Mouse (Mus musculus) hindbrain, embryonic 14.5 days (tissue): Measurements from ENCODE around the gene Lad1. TPM values are rescaled to one million over a fixed set of nuclear protein-coding genes. Genes with fewer than 3 reads are reported as not detected.

Experiments used
- ATAC-seq: fragments of 200-750 bp; cut with Nextera tagmentation; 2 replicates; pipeline ENCODE4 v1.8.0; 2017; ENCODE audit warnings: moderate number of reproducible peaks, mild to moderate bottlenecking, moderate TSS enrichment, moderate library complexity; ENCODE audit not compliant: low FRiP score
- DNase-seq: peaks from one replicate; pipeline ENCODE4 v3.0.0-alpha.2; 2015; ENCODE audit warnings: low spot score
- H3K27ac ChIP-seq: fragments of 300-500 bp; sonication (generic); 2 replicates; pipeline ENCODE4 v1.5.1; 2014; ENCODE audit warnings: mild to moderate bottlenecking, moderate library complexity
- H3K27me3 ChIP-seq: fragments of 300-500 bp; sonication (generic); 2 replicates; pipeline ENCODE4 v1.6.1; 2014; ENCODE audit warnings: mild to moderate bottlenecking, low read length, mixed read lengths; ENCODE audit not compliant: control insufficient read depth, insufficient read depth
- H3K36me3 ChIP-seq: fragments of 300-500 bp; sonication (generic); replicated peaks from 2 replicates; pipeline ENCODE4 v1.6.1; 2014; ENCODE audit not compliant: control insufficient read depth, insufficient read depth
- H3K4me1 ChIP-seq: fragments of 300-500 bp; sonication (generic); replicated peaks from 2 replicates; pipeline ENCODE4 v1.6.1; 2014; ENCODE audit warnings: antibody characterized with exemption, low read length, mixed read lengths; ENCODE audit not compliant: control insufficient read depth, insufficient read depth
- H3K4me2 ChIP-seq: fragments of 300-500 bp; sonication (generic); replicated peaks from 2 replicates; pipeline ENCODE4 v1.6.1; 2014; ENCODE audit warnings: mild to moderate bottlenecking, moderate library complexity
- H3K4me3 ChIP-seq: fragments of 300-500 bp; sonication (generic); replicated peaks from 2 replicates; pipeline ENCODE4 v1.5.1; 2014; ENCODE audit warnings: mild to moderate bottlenecking, low read length
- H3K9ac ChIP-seq: fragments of 300-500 bp; sonication (generic); 2 replicates; pipeline ENCODE4 v1.6.1; 2014
- H3K9me3 ChIP-seq: fragments of 300-500 bp; sonication (generic); 2 replicates; pipeline ENCODE4 v1.6.1; 2016; ENCODE audit warnings: low read length; ENCODE audit not compliant: control insufficient read depth
- WGBS: fragments of 180-500 bp; shearing (Covaris S2); extraction: QIAGEN DNeasy Blood & Tissue Kit; methylation state at CpG from one replicate; pipeline ENCODE4 v1.1.7; 2014; 5-methylcytosine and 5-hydroxymethylcytosine counted together
- polyA plus RNA-seq: library from polyadenylated mRNA; unstranded; fragments of >200 nt; fragmentation: Nextera tagmentation; extraction: Ambion mirVana; gene quantifications from 2 replicates; pipeline ENCODE4 v1.2.1, GENCODE M21; 2014

The Lad1 gene
- polyA plus RNA-seq, 1 experiment from 2014 or later: 0.23 TPM

- Histone ChIP-seq H3K9me3 (no peaks in the 10 kb centered on the region), H3K27ac (no peak overlapping the region), H3K36me3 (no peaks in the 10 kb centered on the region), H3K4me1 (no peaks in the 10 kb centered on the region), H3K4me2 (no peak overlapping the region), H3K27me3 (no peaks in the 10 kb centered on the region), H3K9ac (no peak overlapping the region), H3K4me3 (no peak overlapping the region)
- WGBS: 70% methylated on average over 4 of the region's 4 CpGs
- ATAC-seq (no peak), DNase-seq (no peak)
These were observed 20.2 kb downstream of the Lad1 start for GRCm38 (mm10) chr1:135838626-135839025.

GRCm38 (mm10) chr1:135839065-135839464, 20.7 kb downstream of the Lad1 start:
- Histone ChIP-seq H3K9me3 (no peaks in the 10 kb centered on the region), H3K4me1 (no peaks in the 10 kb centered on the region), H3K27ac (no peak overlapping the region), H3K4me3 (no peak overlapping the region), H3K9ac (no peak overlapping the region), H3K36me3 (no peaks in the 10 kb centered on the region), H3K27me3 (no peaks in the 10 kb centered on the region), H3K4me2 (no peak overlapping the region)
- DNase-seq (no peak), ATAC-seq (no peak)
- 87% methylated on average over 6 of the region's 6 CpGs for WGBS

- no peak overlapping the region for H3K9ac ChIP-seq
- no peak for DNase-seq
- H3K4me2 ChIP-seq: no peak overlapping the region
- no peak overlapping the region for H3K27ac ChIP-seq
- no peaks in the 10 kb centered on the region for H3K36me3 ChIP-seq
- H3K27me3 ChIP-seq: no peaks in the 10 kb centered on the region
- no peak for ATAC-seq
- 78% methylated on average over 15 of the region's 15 CpGs for WGBS
- H3K9me3 ChIP-seq: no peaks in the 10 kb centered on the region
- no peak overlapping the region for H3K4me3 ChIP-seq
- no peaks in the 10 kb centered on the region for H3K4me1 ChIP-seq
These were observed 22.4 kb downstream of the Lad1 start for GRCm38 (mm10) chr1:135840675-135841395.

- Histone ChIP-seq H3K36me3 (no peaks in the 10 kb centered on the region), H3K9ac (no peak overlapping the region), H3K4me1 (no peaks in the 10 kb centered on the region), H3K27ac (no peak overlapping the region), H3K9me3 (no peaks in the 10 kb centered on the region), H3K4me2 (no peak overlapping the region), H3K4me3 (no peak overlapping the region), H3K27me3 (no peaks in the 10 kb centered on the region)
- ATAC-seq: no peak
- DNase-seq: no peak
- WGBS: 90% methylated on average over 10 of the region's 10 CpGs
These were observed 25.3 kb downstream of the Lad1 start for GRCm38 (mm10) chr1:135843519-135844262.

GRCm38 (mm10) chr1:135844481-135844880, 26.1 kb downstream of the Lad1 start:
- ATAC-seq: no peak
- H3K27ac ChIP-seq: no peak overlapping the region
- no peaks in the 10 kb centered on the region for H3K36me3 ChIP-seq
- 81% methylated on average over 6 of the region's 6 CpGs for WGBS
- no peaks in the 10 kb centered on the region for H3K27me3 ChIP-seq
- no peak overlapping the region for H3K4me2 ChIP-seq
- no peak overlapping the region for H3K4me3 ChIP-seq
- H3K9me3 ChIP-seq: no peaks in the 10 kb centered on the region
- DNase-seq: no peak
- no peaks in the 10 kb centered on the region for H3K4me1 ChIP-seq
- H3K9ac ChIP-seq: no peak overlapping the region

- WGBS: 82% methylated on average over 5 of the region's 5 CpGs
- ATAC-seq: no peak
These were observed 28.2 kb downstream of the Lad1 start for GRCm38 (mm10) chr1:135846632-135847031.

GRCm38 (mm10) chr1:135847139-135847562, 28.8 kb downstream of the Lad1 start:
- DNase-seq (peak; percentile 45), ATAC-seq (no peak)
- WGBS: 32% methylated on average over 6 of the region's 6 CpGs
- H3K27ac ChIP-seq: no peak overlapping the region
- no peak overlapping the region for H3K4me2 ChIP-seq
- H3K36me3 ChIP-seq: no peaks in the 10 kb centered on the region
- no peak overlapping the region for H3K4me3 ChIP-seq
- no peak overlapping the region for H3K9ac ChIP-seq
- no peaks in the 10 kb centered on the region for H3K9me3 ChIP-seq
- H3K27me3 ChIP-seq: no peaks in the 10 kb centered on the region
- no peaks in the 10 kb centered on the region; the same call in 1 of the 2 replicates for H3K4me1 ChIP-seq

More at GRCm38 (mm10) chr1:135846632-135847031, 28.2 kb downstream of the Lad1 start:
- no peak for DNase-seq
- H3K9me3 ChIP-seq: no peaks in the 10 kb centered on the region
- H3K4me1 ChIP-seq: no peaks in the 10 kb centered on the region
- H3K9ac ChIP-seq: no peak overlapping the region
- no peak overlapping the region for H3K4me2 ChIP-seq
- no peaks in the 10 kb centered on the region for H3K27me3 ChIP-seq
- H3K4me3 ChIP-seq: no peak overlapping the region
- no peaks in the 10 kb centered on the region for H3K36me3 ChIP-seq
- H3K27ac ChIP-seq: no peak overlapping the region

- no peaks in the 10 kb centered on the region for H3K36me3 ChIP-seq
- H3K27me3 ChIP-seq: no peaks in the 10 kb centered on the region
- no peaks in the 10 kb centered on the region; the same call in 1 of the 2 replicates for H3K4me1 ChIP-seq
- no peaks in the 10 kb centered on the region for H3K9me3 ChIP-seq
- no peak for DNase-seq
- H3K9ac ChIP-seq: no peak overlapping the region
- ATAC-seq: no peak
- WGBS: 88% methylated on average over 17 of the region's 17 CpGs
- no peak overlapping the region for H3K4me2 ChIP-seq
- H3K4me3 ChIP-seq: no peak overlapping the region
- H3K27ac ChIP-seq: no peak overlapping the region
These were observed 29.4 kb downstream of the Lad1 start for GRCm38 (mm10) chr1:135847611-135848351.
